Mouse (Mus musculus): ENCODE results near the gene Cntnap2. TPM values are rescaled to one million over a fixed set of nuclear protein-coding genes. Genes with fewer than 3 reads are reported as not detected.

The Cntnap2 gene
- total and polyA plus RNA-seq, 2 experiments from 2014 or later = 0.04 to 1.4 TPM

DNA sequence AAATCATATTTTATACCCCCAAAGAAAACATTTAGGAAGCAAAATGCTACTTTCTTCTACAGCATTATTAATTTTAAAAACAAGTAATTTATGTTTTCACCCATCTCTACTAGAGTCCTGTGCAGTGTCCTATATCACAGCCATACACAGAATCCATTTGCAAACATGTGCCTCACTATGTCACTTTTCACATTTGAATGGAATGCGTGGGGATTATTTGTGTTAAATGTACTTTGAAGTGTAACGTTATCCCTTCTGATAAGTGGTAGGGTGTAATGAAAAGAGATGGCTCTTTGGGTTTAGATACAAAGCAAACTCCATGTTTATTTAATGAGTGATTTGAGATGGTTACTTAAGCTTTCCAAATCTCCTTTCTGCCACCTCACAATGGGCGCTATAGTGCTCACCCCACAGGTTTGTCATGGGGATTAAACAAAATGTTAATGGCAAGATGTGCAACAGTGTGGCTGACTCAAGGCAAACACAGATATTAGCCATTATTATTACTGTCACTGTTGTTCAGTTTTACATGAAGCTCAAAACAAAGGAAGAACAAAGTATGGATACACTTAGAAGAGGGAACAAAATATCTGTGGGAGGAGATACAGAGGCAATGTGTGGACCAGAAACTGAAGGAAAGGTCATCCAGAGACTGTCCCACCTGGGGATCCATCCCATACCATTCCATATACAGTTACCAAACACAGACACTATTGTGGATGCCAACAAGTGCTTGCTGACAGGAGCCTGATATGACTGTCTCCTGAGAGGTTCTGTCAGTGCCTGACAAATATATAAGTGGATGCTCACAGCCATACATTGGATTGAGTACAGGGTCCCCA is 886.2 kb downstream of the Cntnap2 start:
- no peak for ATAC-seq (ENCODE audit: insufficient read depth, low read depth)

DNA sequence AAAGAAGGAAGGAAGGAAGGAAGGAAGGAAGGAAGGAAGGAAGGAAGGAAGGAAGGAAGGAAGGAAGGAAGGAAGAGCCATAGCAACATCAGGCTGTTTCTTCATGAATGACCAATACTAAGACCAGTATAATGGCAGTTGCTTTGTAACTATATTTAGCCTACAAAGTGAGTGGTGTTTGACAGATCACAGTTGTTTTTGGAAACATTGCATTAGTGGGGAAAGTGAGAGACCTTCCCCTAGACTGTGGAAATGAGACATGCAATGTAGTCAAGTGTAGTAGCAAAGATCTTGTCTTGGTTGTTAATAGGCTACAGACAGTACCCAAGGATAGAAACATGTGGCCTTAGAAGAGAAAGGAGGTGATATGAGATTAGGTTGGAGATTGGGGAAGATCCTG is 895.6 kb downstream of the Cntnap2 start:
- ATAC-seq (ENCODE audit: insufficient read depth, low read depth) (no peak), DNase-seq (ENCODE audit: low spot score) (no peak)
- TF ChIP-seq CTCF (IDR thresholded peaks at IDR 0.05; ENCODE audit: low read depth) (no peak), EP300 (IDR thresholded peaks at IDR 0.05; ENCODE audit: low read depth) (no peak)
- H3K27me3 ChIP-seq (ENCODE audit: control insufficient read depth, insufficient read depth, low read length) = no peaks in the 10 kb centered on the region
- H3K4me2 ChIP-seq (ENCODE audit: low read depth, low read length) = no peak overlapping the region
- H3K9me3 ChIP-seq (replicated peaks; ENCODE audit: control insufficient read depth, low read length) = no peaks in the 10 kb centered on the region
- H3K4me1 ChIP-seq (ENCODE audit: control insufficient read depth, insufficient read depth) = no peaks in the 10 kb centered on the region
- H3K4me3 ChIP-seq (ENCODE audit: low read depth, low read length) = no peak overlapping the region
- H3K36me3 ChIP-seq (replicated peaks; ENCODE audit: control insufficient read depth, insufficient read depth, low read length) = no peaks in the 10 kb centered on the region
- H3K27ac ChIP-seq (ENCODE audit: low read depth) = no peak overlapping the region
- H3K9ac ChIP-seq (replicated peaks; ENCODE audit: low read depth, low read length) = no peak overlapping the region

More for the DNA sequence above, 886.2 kb downstream of the Cntnap2 start:
- Histone ChIP-seq H3K4me3 (ENCODE audit: low read depth, low read length) (no peak overlapping the region), H3K9me3 (replicated peaks; ENCODE audit: control insufficient read depth, low read length) (no peaks in the 10 kb centered on the region), H3K4me2 (ENCODE audit: low read depth, low read length) (no peak overlapping the region), H3K9ac (replicated peaks; ENCODE audit: low read depth, low read length) (no peak overlapping the region), H3K27me3 (ENCODE audit: control insufficient read depth, insufficient read depth, low read length) (no peaks in the 10 kb centered on the region), H3K36me3 (replicated peaks; ENCODE audit: control insufficient read depth, insufficient read depth, low read length) (no peaks in the 10 kb centered on the region), H3K27ac (ENCODE audit: low read depth) (no peak overlapping the region), H3K4me1 (ENCODE audit: control insufficient read depth, insufficient read depth) (no peaks in the 10 kb centered on the region)
- TF ChIP-seq EP300 (IDR thresholded peaks at IDR 0.05; ENCODE audit: low read depth) (no peak), CTCF (IDR thresholded peaks at IDR 0.05; ENCODE audit: low read depth) (no peak)
- 64% methylated on average over 3 of the region's 3 CpGs for WGBS
- no peak for DNase-seq (ENCODE audit: low spot score)

DNA sequence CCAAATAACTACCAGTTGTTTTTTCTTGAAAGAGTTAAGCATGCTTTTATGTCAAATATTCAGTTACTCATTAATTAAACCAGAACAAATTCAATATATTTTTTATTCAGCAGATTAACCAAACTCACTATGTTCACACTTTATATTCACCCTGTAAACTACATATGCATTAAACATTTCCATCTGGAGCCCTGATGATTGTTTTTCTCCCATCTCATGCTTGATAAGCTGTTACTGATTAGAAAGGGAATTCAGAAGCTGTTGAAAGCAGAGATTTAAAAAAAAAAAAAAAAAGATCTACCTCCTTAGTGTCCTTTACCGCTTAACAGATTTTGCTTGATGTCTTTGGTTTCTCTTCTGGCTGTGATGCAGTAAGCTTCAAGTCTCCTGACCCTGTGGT is 905.3 kb downstream of the Cntnap2 start:
- ATAC-seq (ENCODE audit: insufficient read depth, low read depth) = no peak
- TF ChIP-seq CTCF (IDR thresholded peaks at IDR 0.05; ENCODE audit: low read depth) (no peak), EP300 (IDR thresholded peaks at IDR 0.05; ENCODE audit: low read depth) (no peak)
- 65% methylated on average over 1 of the region's 1 CpGs for WGBS
- Histone ChIP-seq H3K4me3 (ENCODE audit: low read depth, low read length) (no peak overlapping the region), H3K9me3 (replicated peaks; ENCODE audit: control insufficient read depth, low read length) (no peaks in the 10 kb centered on the region), H3K27me3 (ENCODE audit: control insufficient read depth, insufficient read depth, low read length) (no peaks in the 10 kb centered on the region), H3K4me2 (ENCODE audit: low read depth, low read length) (no peak overlapping the region), H3K36me3 (replicated peaks; ENCODE audit: control insufficient read depth, insufficient read depth, low read length) (no peaks in the 10 kb centered on the region), H3K9ac (replicated peaks; ENCODE audit: low read depth, low read length) (no peak overlapping the region), H3K4me1 (ENCODE audit: control insufficient read depth, insufficient read depth) (no peaks in the 10 kb centered on the region), H3K27ac (ENCODE audit: low read depth) (no peak overlapping the region)
- DNase-seq (ENCODE audit: low spot score) = no peak

DNA sequence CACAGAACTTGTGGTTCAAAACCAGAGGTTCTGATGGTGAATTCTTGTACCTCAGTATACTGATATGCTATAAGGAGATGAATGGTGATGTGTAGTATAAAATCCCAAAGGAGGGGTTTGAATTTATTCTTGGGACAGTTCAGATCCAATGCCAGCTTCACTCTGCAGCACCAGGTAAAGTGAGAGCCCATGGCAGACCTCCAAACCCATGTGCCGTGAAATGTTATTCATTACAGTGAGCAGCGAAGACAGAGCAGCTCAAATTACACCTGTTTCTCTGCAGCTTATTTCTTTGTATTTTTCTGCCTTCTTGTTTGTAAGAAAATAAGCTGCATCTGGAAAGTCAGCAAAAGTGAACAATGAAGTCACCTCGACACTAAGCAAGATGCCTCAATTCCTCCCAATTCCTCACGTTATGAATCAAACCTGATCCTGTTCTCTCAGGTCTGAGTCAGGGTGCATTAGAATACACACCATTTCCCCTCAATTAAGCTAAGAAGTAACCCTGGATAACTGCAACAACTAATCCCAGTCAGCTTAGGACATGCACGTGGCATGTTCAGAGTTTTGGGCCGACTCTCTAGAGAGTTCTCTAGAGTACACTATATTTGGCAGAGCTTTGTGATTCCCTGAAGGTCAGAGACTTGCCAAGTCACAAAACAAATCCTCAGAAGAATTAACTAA is 915.5 kb downstream of the Cntnap2 start:
- TF ChIP-seq CTCF (IDR thresholded peaks at IDR 0.05; ENCODE audit: low read depth) = no peak
- TF ChIP-seq EP300 (IDR thresholded peaks at IDR 0.05; ENCODE audit: low read depth) = no peak
- Histone ChIP-seq H3K4me1 (ENCODE audit: control insufficient read depth, insufficient read depth) (no peaks in the 10 kb centered on the region), H3K4me3 (ENCODE audit: low read depth, low read length) (no peak overlapping the region), H3K9ac (replicated peaks; ENCODE audit: low read depth, low read length) (no peak overlapping the region), H3K4me2 (ENCODE audit: low read depth, low read length) (no peak overlapping the region), H3K27me3 (ENCODE audit: control insufficient read depth, insufficient read depth, low read length) (no peaks in the 10 kb centered on the region), H3K27ac (ENCODE audit: low read depth) (no peak overlapping the region), H3K36me3 (replicated peaks; ENCODE audit: control insufficient read depth, insufficient read depth, low read length) (no peaks in the 10 kb centered on the region), H3K9me3 (replicated peaks; ENCODE audit: control insufficient read depth, low read length) (no peaks in the 10 kb centered on the region)
- 53% methylated on average over 6 of the region's 6 CpGs for WGBS
- DNase-seq (ENCODE audit: low spot score) (no peak), ATAC-seq (ENCODE audit: insufficient read depth, low read depth) (no peak)

DNA sequence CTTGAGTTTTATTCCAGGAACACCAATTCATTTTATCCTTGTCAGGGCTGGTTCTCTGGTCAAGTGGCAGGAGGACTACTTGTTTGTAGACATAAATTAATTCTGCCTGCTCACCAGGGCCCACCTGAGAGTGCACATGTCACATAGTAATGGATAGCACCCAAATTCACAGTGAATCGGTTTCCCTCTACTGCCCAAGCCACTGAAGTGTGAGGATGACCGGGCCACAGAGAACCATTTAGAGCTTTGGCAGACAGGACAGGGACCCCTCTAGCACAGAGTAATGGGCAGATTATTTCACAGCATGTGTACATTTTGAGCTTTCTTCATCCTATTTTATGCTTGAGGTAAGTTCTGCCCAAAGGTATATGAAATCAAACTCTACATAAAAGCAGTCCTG is 920.0 kb downstream of the Cntnap2 start:
- no peak for ATAC-seq (ENCODE audit: insufficient read depth, low read depth)
- no peak overlapping the region for H3K4me3 ChIP-seq (ENCODE audit: low read depth, low read length)
- no peaks in the 10 kb centered on the region for H3K27me3 ChIP-seq (ENCODE audit: control insufficient read depth, insufficient read depth, low read length)
- TF ChIP-seq EP300 (IDR thresholded peaks at IDR 0.05; ENCODE audit: low read depth) = no peak
- no peak for TF ChIP-seq CTCF (IDR thresholded peaks at IDR 0.05; ENCODE audit: low read depth)
- H3K27ac ChIP-seq (ENCODE audit: low read depth) = no peak overlapping the region
- no peak for DNase-seq (ENCODE audit: low spot score)
- H3K9ac ChIP-seq (replicated peaks; ENCODE audit: low read depth, low read length) = no peak overlapping the region
- 88% methylated on average over 2 of the region's 2 CpGs for WGBS
- H3K36me3 ChIP-seq (replicated peaks; ENCODE audit: control insufficient read depth, insufficient read depth, low read length) = no peaks in the 10 kb centered on the region
- H3K4me2 ChIP-seq (ENCODE audit: low read depth, low read length) = no peak overlapping the region
- no peaks in the 10 kb centered on the region for H3K9me3 ChIP-seq (replicated peaks; ENCODE audit: control insufficient read depth, low read length)
- H3K4me1 ChIP-seq (ENCODE audit: control insufficient read depth, insufficient read depth) = no peaks in the 10 kb centered on the region
